Mouse (Mus musculus): ENCODE measurements around the gene Dlgap1. TPM values are rescaled to one million over a fixed set of nuclear protein-coding genes. Genes with fewer than 3 reads are reported as not detected.

Dlgap1 gene
- total RNA-seq, 2 experiments from 2014 or later, result 512 to 527 TPM

GRCm38 (mm10) chr17:70334171-70334570, 365.3 kb downstream of the Dlgap1 start:
- no peak for DNase-seq (ENCODE audit: low spot score in 2 of 2)

- DNase-seq (ENCODE audit: low spot score in 2 of 2), result no peak
Measured at GRCm38 (mm10) chr17:70339821-70340220, 370.9 kb downstream of the Dlgap1 start.

GRCm38 (mm10) chr17:70341230-70341629, 372.4 kb downstream of the Dlgap1 start:
- no peak for DNase-seq (ENCODE audit: low spot score in 2 of 2)

- DNase-seq (ENCODE audit: low spot score in 2 of 2), result peak in 1 of 2 experiments; percentile 73
Measured at GRCm38 (mm10) chr17:70341920-70342319, 373.0 kb downstream of the Dlgap1 start.

GRCm38 (mm10) chr17:70347403-70347802, 378.5 kb downstream of the Dlgap1 start:
- no peak for DNase-seq (ENCODE audit: low spot score in 2 of 2)

- peak; percentile 54 to 81 for DNase-seq (ENCODE audit: low spot score in 2 of 2)
Measured at GRCm38 (mm10) chr17:70363561-70363960, 394.7 kb downstream of the Dlgap1 start.

- DNase-seq (ENCODE audit: low spot score in 2 of 2), result no peak
Measured at GRCm38 (mm10) chr17:70363971-70364370, 395.1 kb downstream of the Dlgap1 start.

GRCm38 (mm10) chr17:70369124-70369523, 400.3 kb downstream of the Dlgap1 start:
- DNase-seq (ENCODE audit: low spot score in 2 of 2), result no peak

- peak in 1 of 2 experiments; percentile 60 for DNase-seq (ENCODE audit: low spot score in 2 of 2)
Measured at GRCm38 (mm10) chr17:70377020-70377419, 408.1 kb downstream of the Dlgap1 start.

GRCm38 (mm10) chr17:70388447-70388846, 419.6 kb downstream of the Dlgap1 start:
- DNase-seq (ENCODE audit: low spot score in 2 of 2), result peak in 1 of 2 experiments; percentile 56

GRCm38 (mm10) chr17:70397220-70397619, 428.3 kb downstream of the Dlgap1 start:
- no peak for DNase-seq (ENCODE audit: low spot score in 2 of 2)

GRCm38 (mm10) chr17:70397708-70398107, 428.8 kb downstream of the Dlgap1 start:
- no peak for DNase-seq (ENCODE audit: low spot score in 2 of 2)

- DNase-seq (ENCODE audit: low spot score in 2 of 2), result no peak
Measured at GRCm38 (mm10) chr17:70401909-70402308, 433.0 kb downstream of the Dlgap1 start.

GRCm38 (mm10) chr17:70403750-70404149, 434.9 kb downstream of the Dlgap1 start:
- no peak for DNase-seq (ENCODE audit: low spot score in 2 of 2)

GRCm38 (mm10) chr17:70414202-70414601, 445.3 kb downstream of the Dlgap1 start:
- no peak for DNase-seq (ENCODE audit: low spot score in 2 of 2)

GRCm38 (mm10) chr17:70427866-70428265, 459.0 kb downstream of the Dlgap1 start:
- no peak for DNase-seq (ENCODE audit: low spot score in 2 of 2)

- peak; percentile 71 to 91 for DNase-seq (ENCODE audit: low spot score in 2 of 2)
Measured at GRCm38 (mm10) chr17:70429746-70430451, 461.0 kb downstream of the Dlgap1 start.

GRCm38 (mm10) chr17:70430452-70430787, 461.5 kb downstream of the Dlgap1 start:
- peak; percentile 45 to 84 for DNase-seq (ENCODE audit: low spot score in 2 of 2)

GRCm38 (mm10) chr17:70432834-70433233, 464.0 kb downstream of the Dlgap1 start:
- no peak for DNase-seq (ENCODE audit: low spot score in 2 of 2)

GRCm38 (mm10) chr17:70434549-70434948, 465.7 kb downstream of the Dlgap1 start:
- DNase-seq (ENCODE audit: low spot score in 2 of 2), result no peak

- DNase-seq (ENCODE audit: low spot score in 2 of 2), result no peak
Measured at GRCm38 (mm10) chr17:70435612-70436011, 466.7 kb downstream of the Dlgap1 start.

- no peak for DNase-seq (ENCODE audit: low spot score in 2 of 2)
Measured at GRCm38 (mm10) chr17:70437229-70437628, 468.4 kb downstream of the Dlgap1 start.

- peak; percentile 70 to 78 for DNase-seq (ENCODE audit: low spot score in 2 of 2)
Measured at GRCm38 (mm10) chr17:70442976-70443375, 474.1 kb downstream of the Dlgap1 start.
